Mouse (Mus musculus): ENCODE measurements around the gene Disp1. TPM values are rescaled to one million over a fixed set of nuclear protein-coding genes. Genes with fewer than 3 reads are reported as not detected.

Gene Disp1
- polyA plus RNA-seq, 1 experiment, result 17.0 TPM

- H3ac ChIP-seq (ENCODE audit: control insufficient read depth, insufficient read length, low read depth), result no peak overlapping the region
- TF ChIP-seq FOSL1 (IDR thresholded peaks at IDR 0.05; ENCODE audit: insufficient read depth, low read length, poor library complexity, severe bottlenecking) (no peak), MYOD1 (IDR thresholded peaks at IDR 0.05; ENCODE audit: control insufficient read depth, insufficient read length, low read depth) (peak; percentile 21), MAX (IDR thresholded peaks at IDR 0.05) (no peak), CEBPB (IDR thresholded peaks at IDR 0.05; ENCODE audit: low read depth) (no peak), USF1 (IDR thresholded peaks at IDR 0.05; ENCODE audit: low read depth) (peak; percentile 82)
Measured at GRCm38 (mm10) chr1:183049295-183049694, 172.0 kb downstream of the Disp1 start.

GRCm38 (mm10) chr1:183047913-183048523, 173.3 kb downstream of the Disp1 start:
- Histone ChIP-seq H3K27me3 (ENCODE audit: control insufficient read depth, insufficient read depth, insufficient read length) (no peaks in the 10 kb centered on the region), H3ac (ENCODE audit: control insufficient read depth, insufficient read length, low read depth) (no peak overlapping the region), H3K79me2 (ENCODE audit: control insufficient read depth, insufficient read depth) (no peaks in the 10 kb centered on the region), H3K4me3 (ENCODE audit: insufficient read depth, poor library complexity, severe bottlenecking) (no peak overlapping the region), H3K79me3 (ENCODE audit: low read depth) (no peaks in the 10 kb centered on the region), H3K36me3 (ENCODE audit: control insufficient read depth, insufficient read depth) (no peaks in the 10 kb centered on the region)
- no peak for TF ChIP-seq CTCF (IDR thresholded peaks at IDR 0.05; ENCODE audit: control insufficient read depth, insufficient read depth, insufficient read length)
- no peak for TF ChIP-seq MYOG (IDR thresholded peaks at IDR 0.05; ENCODE audit: control insufficient read depth, extremely low read depth, insufficient read length)
- TF ChIP-seq CEBPB (IDR thresholded peaks at IDR 0.05; ENCODE audit: low read depth), result no peak

More at GRCm38 (mm10) chr1:183049295-183049694, 172.0 kb downstream of the Disp1 start:
- Histone ChIP-seq H3K79me2 (ENCODE audit: control insufficient read depth, insufficient read depth) (no peaks in the 10 kb centered on the region), H3K36me3 (ENCODE audit: control insufficient read depth, insufficient read depth) (no peaks in the 10 kb centered on the region), H3K79me3 (ENCODE audit: low read depth) (no peaks in the 10 kb centered on the region), H3K4me3 (ENCODE audit: insufficient read depth, poor library complexity, severe bottlenecking) (no peak overlapping the region), H3K27me3 (ENCODE audit: control insufficient read depth, insufficient read depth, insufficient read length) (no peaks in the 10 kb centered on the region)

GRCm38 (mm10) chr1:183047191-183047912, 174.0 kb downstream of the Disp1 start:
- no peaks in the 10 kb centered on the region for H3K79me3 ChIP-seq (ENCODE audit: low read depth)
- no peaks in the 10 kb centered on the region for H3K79me2 ChIP-seq (ENCODE audit: control insufficient read depth, insufficient read depth)
- no peak overlapping the region for H3K4me3 ChIP-seq (ENCODE audit: insufficient read depth, poor library complexity, severe bottlenecking)
- no peak overlapping the region for H3ac ChIP-seq (ENCODE audit: control insufficient read depth, insufficient read length, low read depth)
- TF ChIP-seq MAX (IDR thresholded peaks at IDR 0.05), result no peak
- no peak for TF ChIP-seq CTCF (IDR thresholded peaks at IDR 0.05; ENCODE audit: control insufficient read depth, insufficient read depth, insufficient read length)
- TF ChIP-seq MYOD1 (IDR thresholded peaks at IDR 0.05; ENCODE audit: control insufficient read depth, insufficient read length, low read depth), result no peak
- TF ChIP-seq FOSL1 (IDR thresholded peaks at IDR 0.05; ENCODE audit: insufficient read depth, low read length, poor library complexity, severe bottlenecking), result no peak
- TF ChIP-seq CEBPB (IDR thresholded peaks at IDR 0.05; ENCODE audit: low read depth), result no peak
- TF ChIP-seq USF1 (IDR thresholded peaks at IDR 0.05; ENCODE audit: low read depth), result no peak
- TF ChIP-seq MYOG (IDR thresholded peaks at IDR 0.05; ENCODE audit: control insufficient read depth, extremely low read depth, insufficient read length), result no peak
- H3K36me3 ChIP-seq (ENCODE audit: control insufficient read depth, insufficient read depth), result no peaks in the 10 kb centered on the region
- H3K27me3 ChIP-seq (ENCODE audit: control insufficient read depth, insufficient read depth, insufficient read length), result no peaks in the 10 kb centered on the region

- Histone ChIP-seq H3K79me2 (ENCODE audit: control insufficient read depth, insufficient read depth) (no peaks in the 10 kb centered on the region), H3ac (ENCODE audit: control insufficient read depth, insufficient read length, low read depth) (no peak overlapping the region), H3K79me3 (ENCODE audit: low read depth) (no peaks in the 10 kb centered on the region), H3K27me3 (ENCODE audit: control insufficient read depth, insufficient read depth, insufficient read length) (no peaks in the 10 kb centered on the region), H3K4me3 (ENCODE audit: insufficient read depth, poor library complexity, severe bottlenecking) (no peak overlapping the region), H3K36me3 (ENCODE audit: control insufficient read depth, insufficient read depth) (no peaks in the 10 kb centered on the region)
- TF ChIP-seq CTCF (IDR thresholded peaks at IDR 0.05; ENCODE audit: control insufficient read depth, insufficient read depth, insufficient read length), result no peak
- no peak for TF ChIP-seq FOSL1 (IDR thresholded peaks at IDR 0.05; ENCODE audit: insufficient read depth, low read length, poor library complexity, severe bottlenecking)
- TF ChIP-seq MYOD1 (IDR thresholded peaks at IDR 0.05; ENCODE audit: control insufficient read depth, insufficient read length, low read depth), result no peak
- TF ChIP-seq MYOG (IDR thresholded peaks at IDR 0.05; ENCODE audit: control insufficient read depth, extremely low read depth, insufficient read length), result no peak
- TF ChIP-seq MAX (IDR thresholded peaks at IDR 0.05), result no peak
- TF ChIP-seq CEBPB (IDR thresholded peaks at IDR 0.05; ENCODE audit: low read depth), result no peak
- no peak for TF ChIP-seq USF1 (IDR thresholded peaks at IDR 0.05; ENCODE audit: low read depth)
Measured at GRCm38 (mm10) chr1:183046081-183046480, 175.2 kb downstream of the Disp1 start.

GRCm38 (mm10) chr1:183043161-183043812, 178.0 kb downstream of the Disp1 start:
- no peaks in the 10 kb centered on the region for H3K36me3 ChIP-seq (ENCODE audit: control insufficient read depth, insufficient read depth)
- no peaks in the 10 kb centered on the region for H3K27me3 ChIP-seq (ENCODE audit: control insufficient read depth, insufficient read depth, insufficient read length)
- H3K4me3 ChIP-seq (ENCODE audit: insufficient read depth, poor library complexity, severe bottlenecking), result no peak overlapping the region
- H3K79me2 ChIP-seq (ENCODE audit: control insufficient read depth, insufficient read depth), result no peaks in the 10 kb centered on the region
- TF ChIP-seq USF1 (IDR thresholded peaks at IDR 0.05; ENCODE audit: low read depth), result no peak
- TF ChIP-seq CTCF (IDR thresholded peaks at IDR 0.05; ENCODE audit: control insufficient read depth, insufficient read depth, insufficient read length), result no peak
- no peak for TF ChIP-seq MYOG (IDR thresholded peaks at IDR 0.05; ENCODE audit: control insufficient read depth, extremely low read depth, insufficient read length)
- TF ChIP-seq MAX (IDR thresholded peaks at IDR 0.05), result no peak
- no peak for TF ChIP-seq FOSL1 (IDR thresholded peaks at IDR 0.05; ENCODE audit: insufficient read depth, low read length, poor library complexity, severe bottlenecking)
- no peak for TF ChIP-seq MYOD1 (IDR thresholded peaks at IDR 0.05; ENCODE audit: control insufficient read depth, insufficient read length, low read depth)
- no peak overlapping the region for H3ac ChIP-seq (ENCODE audit: control insufficient read depth, insufficient read length, low read depth)
- H3K79me3 ChIP-seq (ENCODE audit: low read depth), result no peaks in the 10 kb centered on the region

Data from C2C12 (cell line).